Mouse (Mus musculus): ENCODE measurements around the gene Csf3r. TPM values are rescaled to one million over a fixed set of nuclear protein-coding genes. Genes with fewer than 3 reads are reported as not detected.

Csf3r gene
- polyA plus RNA-seq (2012; rRNA removed): 2.4 and 3.6 TPM in 2 replicates

DNA sequence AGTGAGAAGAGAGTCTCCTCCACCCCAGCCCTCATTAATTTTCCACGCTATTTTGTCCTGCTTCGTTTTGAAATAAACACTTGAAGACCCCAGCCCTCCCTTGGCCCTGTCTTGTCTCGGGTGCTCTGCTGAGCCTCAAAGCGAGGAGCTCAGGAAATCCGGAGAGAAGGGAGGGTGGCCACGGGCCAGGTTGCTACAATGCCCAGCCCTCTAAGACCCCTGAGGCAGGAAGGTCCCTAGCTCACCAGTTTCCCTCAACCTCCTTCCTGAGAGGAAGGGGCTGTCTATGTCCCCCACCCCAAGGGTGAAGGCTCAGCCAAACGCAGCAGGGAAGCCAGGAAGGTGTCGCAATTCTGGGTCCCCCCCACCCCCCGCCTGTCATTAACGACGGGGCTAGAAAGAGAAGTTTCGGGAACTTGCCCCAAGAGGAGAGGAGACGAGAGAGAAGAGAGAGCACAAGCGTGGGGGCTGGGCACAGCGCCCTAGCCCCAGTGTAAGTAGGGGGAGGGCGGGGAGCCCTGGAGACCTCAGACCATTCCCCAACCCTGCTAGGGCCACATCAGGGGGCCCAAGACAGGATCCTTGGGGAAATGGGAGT is at the start of gene Csf3r:
Gene Csf3r (plus strand): TSS at position 248 of the 598 bp plus-strand sequence.

GRCm38 (mm10) chr4:126046851-126047585 is 22.7 kb downstream of the Csf3r start, which contains the start of gene Mrps15:
TSS of gene Mrps15 (plus strand) at chr4:126046925.

GRCm38 (mm10) chr4:126058134-126058996 is 34.0 kb downstream of the Csf3r start, which contains the start of gene Oscp1:
TSS of gene Oscp1 (plus strand) at chr4:126058565.

Other genes starting within 250 kb of the Csf3r start
- gene Mrps15, start 22.4 kb downstream of the Csf3r start, polyA plus RNA-seq (2012; rRNA removed): 46.5 and 47.6 TPM in 2 replicates
- 0.35 and 0.38 TPM in 2 replicates for gene Oscp1, start 34.0 kb downstream of the Csf3r start, polyA plus RNA-seq (2012; rRNA removed)
- 16.8 and 19.3 TPM in 2 replicates for gene Lsm10, start 72.1 kb downstream of the Csf3r start, polyA plus RNA-seq (2012; rRNA removed)
- gene Stk40, start 79.4 kb downstream of the Csf3r start, polyA plus RNA-seq (2012; rRNA removed): 4.9 and 5.1 TPM in 2 replicates
- gene Eva1b, start 123.2 kb downstream of the Csf3r start, polyA plus RNA-seq (2012; rRNA removed): 10.4 and 11.8 TPM in 2 replicates
- gene Sh3d21, start 138.9 kb downstream of the Csf3r start, polyA plus RNA-seq (2012; rRNA removed): 0.58 TPM in 2 replicates
- gene Thrap3, start 178.2 kb downstream of the Csf3r start, polyA plus RNA-seq (2012; rRNA removed): 67.4 and 69.5 TPM in 2 replicates
- gene Map7d1, start 231.8 kb downstream of the Csf3r start, polyA plus RNA-seq (2012; rRNA removed): 10.1 and 11.0 TPM in 2 replicates
- 23.1 and 26.0 TPM in 2 replicates for gene Trappc3, start 237.8 kb downstream of the Csf3r start, polyA plus RNA-seq (2012; rRNA removed)